In the genomic region with DNA sequence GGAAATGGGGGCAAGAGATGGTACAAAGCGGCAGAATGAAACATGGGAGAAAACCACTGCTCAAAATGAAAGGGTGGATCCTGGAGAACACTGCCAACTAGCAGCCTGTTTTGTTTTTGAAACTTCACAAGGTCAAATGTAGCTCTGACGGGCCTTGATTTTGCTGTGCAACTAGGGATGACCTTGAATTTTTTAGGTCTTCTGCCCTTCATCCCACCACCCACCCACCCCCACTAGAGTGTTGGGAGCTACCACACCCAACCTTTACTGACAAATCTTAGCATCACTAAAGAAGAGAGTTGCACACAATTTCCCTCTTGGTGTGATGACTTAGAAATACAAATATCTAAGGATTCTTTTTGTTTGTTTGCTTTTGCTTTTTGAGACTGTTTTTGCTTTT, we compare ENCODE assay signal across 33 mouse cellular contexts. TPM values are rescaled to one million over a fixed set of nuclear protein-coding genes. Genes with fewer than 3 reads are reported as not detected.
"Had no signal": no experiment of that assay in that cellular context is flagged by ENCODE, and none has a peak within 500 bp of the region (broad histone marks: within the 10 kb centered on the region; RNA-seq: fewer than 3 reads in every experiment).

No protein-coding gene starts in this region.

- H3K9ac ChIP-seq: heart, embryonic 12.5 days; hindbrain, embryonic 12.5 days; hindbrain, embryonic 14.5 days; intestine, embryonic 15.5 days; limb, embryonic 13.5 days; limb, embryonic 15.5 days; liver, embryonic 12.5 days; liver, embryonic 14.5 days had no signal

- H3K9me3 ChIP-seq: heart, embryonic 10.5 days; heart, embryonic 12.5 days; hindbrain, embryonic 10.5 days; hindbrain, embryonic 12.5 days; intestine, embryonic 15.5 days; limb, embryonic 15.5 days; liver, embryonic 12.5 days had no signal

- H3K27me3 ChIP-seq: heart, embryonic 12.5 days; hindbrain, embryonic 12.5 days; intestine, embryonic 15.5 days; limb, embryonic 13.5 days; limb, embryonic 15.5 days had no signal

- H3K27ac ChIP-seq: gastrocnemius, adult 2 months; heart, embryonic 10.5 days; hindbrain, embryonic 10.5 days; hindbrain, embryonic 12.5 days; hindbrain, embryonic 14.5 days; intestine, embryonic 15.5 days; limb, embryonic 13.5 days; limb, embryonic 15.5 days; liver, embryonic 12.5 days; liver, embryonic 14.5 days had no signal

- H3K36me3 ChIP-seq: heart, embryonic 12.5 days; hindbrain, embryonic 12.5 days; intestine, embryonic 15.5 days; limb, embryonic 13.5 days had no signal

- ATAC-seq: hindbrain, embryonic 16.5 days; inflammation-experienced regulatory T-cells, adult 6 months; intestine, embryonic 15.5 days; intestine, postnatal 0 days; liver, embryonic 12.5 days had no signal

- H3K4me3 ChIP-seq: gastrocnemius, adult 2 months; heart, embryonic 10.5 days; heart, embryonic 12.5 days; hindbrain, embryonic 10.5 days; hindbrain, embryonic 12.5 days; intestine, embryonic 15.5 days; limb, embryonic 13.5 days; limb, embryonic 15.5 days; liver, embryonic 12.5 days had no signal

- DNase-seq: gastrocnemius, adult 2 months; gastrocnemius, postnatal 10 days; gastrocnemius, postnatal 25 days; heart, adult 18-20 months; heart, postnatal 10 days; heart, postnatal 4 days; kidney, adult 18-20 months; kidney, adult 8-10 months; kidney, postnatal 10 days; kidney, postnatal 25 days; layer of hippocampus, adult 9-11 months; layer of hippocampus, postnatal 36 days; left cerebral cortex, postnatal 4 days had no signal

RNA-seq across cellular contexts. Expression of gene Tyro3, which starts 7.5 kb away (rescaled TPM):
- total RNA-seq: granulocyte monocyte progenitor cell, adult 5-6 weeks had no signal

RNA-seq across cellular contexts. Expression of gene Ltk, which starts 29.8 kb away (rescaled TPM):
- total RNA-seq: gastrocnemius, adult 2 months; gastrocnemius, postnatal 10 days; gastrocnemius, postnatal 25 days; gastrocnemius, postnatal 4 days; granulocyte monocyte progenitor cell, adult 5-6 weeks; heart, adult 8-10 months; heart, postnatal 25 days; liver, adult 2 months had no signal
- polyA plus RNA-seq: heart, embryonic 16.5 days; hindbrain, embryonic 10.5 days; limb, embryonic 11.5 days; limb, embryonic 13.5 days; limb, embryonic 15.5 days had no signal

RNA-seq across cellular contexts. Expression of gene Itpka, which starts 47.9 kb away (rescaled TPM):
- total RNA-seq: gastrocnemius, adult 2 months; gastrocnemius, postnatal 25 days had no signal
